Mouse (Mus musculus) G1E (cell line): ENCODE data around the gene Ntn5.

Experiments used
- CTCF ChIP-seq: IDR thresholded peaks from 2 replicates; pipeline ENCODE4 v1.5.1; 2012; ENCODE audit warnings: low read depth, low read length, inconsistent platforms, mixed read lengths
- GATA1 ChIP-seq: IDR thresholded peaks from 2 replicates; pipeline ENCODE4 v1.6.1; 2012; ENCODE audit warnings: borderline replicate concordance, low read length, inconsistent platforms, mixed read lengths
- POLR2AphosphoS5 ChIP-seq: IDR thresholded peaks from 2 replicates; pipeline ENCODE4 v1.6.1; 2012; ENCODE audit warnings: low read depth, low read length, inconsistent platforms; ENCODE audit not compliant: insufficient replicate concordance
- TAL1 ChIP-seq: conservative IDR thresholded peaks from 2 replicates; pipeline ENCODE4 v1.6.1; 2012; ENCODE audit warnings: low read depth, low read length, inconsistent platforms, mixed read lengths

DNA sequence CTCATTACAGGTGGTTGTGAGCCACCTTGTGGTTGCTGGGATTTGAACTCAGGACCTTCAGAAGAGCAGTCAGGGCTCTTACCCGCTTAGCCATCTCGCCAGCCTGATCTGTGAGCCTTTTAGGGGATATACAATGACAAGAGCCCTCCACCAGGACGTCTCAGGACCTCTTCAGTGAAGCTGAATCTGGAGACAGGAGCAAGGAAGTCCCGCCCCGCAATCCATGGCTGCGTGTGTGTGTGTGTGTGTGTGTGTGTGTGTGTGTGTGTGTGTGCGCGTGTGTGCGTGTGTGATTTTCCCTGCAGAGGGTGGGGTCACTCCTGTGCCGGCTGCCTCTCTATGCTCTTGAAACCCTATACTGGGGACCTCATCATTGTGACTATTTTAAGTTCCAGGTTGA lies 56.0 kb downstream of the Ntn5 start:
- no peak for TF ChIP-seq CTCF
- no peak for TF ChIP-seq TAL1
- TF ChIP-seq POLR2AphosphoS5, result no peak
- TF ChIP-seq GATA1, result no peak
